9 mouse cellular contexts compared by ENCODE assay signal in genomic region chr16:5145570-5145969, GRCm38 (mm10). TPM values are rescaled to one million over a fixed set of nuclear protein-coding genes. Genes with fewer than 3 reads are reported as not detected.
DNase-seq lines count a peak whose midpoint lies in the region; ATAC-seq and TF ChIP-seq lines count a peak whose summit lies in the region.
"Had no signal": no experiment of that assay in that cellular context is flagged by ENCODE, and none has a peak within 500 bp of the region (broad histone marks: within the 10 kb centered on the region; RNA-seq: fewer than 3 reads in every experiment).

No protein-coding gene starts in this region.

- peak overlapping the region; percentile 81; the same call in 1 of the 2 replicates for H3K4me3 ChIP-seq in gastrocnemius, adult 2 months
- no peak overlapping the region; the same call in 1 of the 2 replicates for H3K4me3 ChIP-seq in forebrain, embryonic 15.5 days
- H3K4me3 ChIP-seq in megakaryocyte, embryonic 14.5 days (replicated peaks) = peak overlapping the region; percentile 83

- H3K27me3 ChIP-seq in forebrain, embryonic 15.5 days = 0 out of 2 replicates have a peak, but pooled peaks cover 9% of the 10 kb centered on the region
- H3K27me3 ChIP-seq in megakaryocyte, embryonic 14.5 days (replicated peaks) = peaks cover 82% of the 10 kb centered on the region

- 0% methylated on average over 7 of the region's 7 CpGs for WGBS in forebrain, embryonic 15.5 days

- 0 out of 2 replicates have a peak overlapping the region, but pooled peaks have one; percentile 22 for H3K9ac ChIP-seq in forebrain, embryonic 15.5 days (replicated peaks)

- peaks cover 16% of the 10 kb centered on the region for H3K4me1 ChIP-seq in forebrain, embryonic 15.5 days
- peaks cover 31% of the 10 kb centered on the region for H3K4me1 ChIP-seq in megakaryocyte, embryonic 14.5 days

- TF ChIP-seq CTCF in gastrocnemius, adult 2 months (IDR thresholded peaks at IDR 0.05) = peak; percentile 80

- ATAC-seq in forebrain, embryonic 15.5 days (replicated peaks) = peak; percentile 60

- peak overlapping the region; percentile 88; the same call in 1 of the 2 replicates for H3K27ac ChIP-seq in gastrocnemius, adult 2 months
- no peak overlapping the region for H3K27ac ChIP-seq in forebrain, embryonic 15.5 days (replicated peaks)

- intact Hi-C loops in gastrocnemius, adult 2 months (cut with DNase I) = loop anchor here (1.0 to 5.0 kb wide), 2 partner anchors 88 to 165 kb away; no protein-coding TSS in a partner anchor

- DNase-seq in gastrocnemius, adult 2 months = peak; percentile 57
- DNase-seq in gastrocnemius, postnatal 25 days = no peak
- DNase-seq in cerebellum, adult 11-12 months = peak; percentile 48
- DNase-seq in hindlimb bud, embryonic 11.5 days (ENCODE audit: extremely low spot score, low read depth, low spot score) = peak; percentile 95
- peak; percentile 69 to 83 for DNase-seq in left cerebral cortex, adult 18-20 months (ENCODE audit: low spot score in 2 of 2)
- DNase-seq in right cerebral cortex, postnatal 25 days = peak; percentile 57

- no peaks in the 10 kb centered on the region for H3K36me3 ChIP-seq in forebrain, embryonic 15.5 days
- no peaks in the 10 kb centered on the region for H3K36me3 ChIP-seq in megakaryocyte, embryonic 14.5 days (replicated peaks; ENCODE audit: low read length)

- H3K4me2 ChIP-seq in forebrain, embryonic 15.5 days (replicated peaks) = peak overlapping the region; percentile 72

- H3K9me3 ChIP-seq in forebrain, embryonic 15.5 days = no peaks in the 10 kb centered on the region
- 0 out of 2 replicates have a peak, but pooled peaks cover 3% of the 10 kb centered on the region for H3K9me3 ChIP-seq in megakaryocyte, embryonic 14.5 days

RNA-seq across cellular contexts. Expression of gene Sec14l5, which starts 1.3 kb away (rescaled TPM):
- 10 to 100 TPM in 1 of 2 experiments, 1 to 10 TPM in 1; 7.6 to 16.1 TPM for total RNA-seq in gastrocnemius, adult 2 months (2021)
- total RNA-seq in gastrocnemius, postnatal 25 days (2021) = 10 to 100 TPM; 11.4 to 12.9 TPM
- 0.06 and 0.11 TPM in 2 replicates for polyA plus RNA-seq in forebrain, embryonic 15.5 days (2015; fragmentation: Nextera tagmentation; extraction: Ambion mirVana)
- 1 to 10 TPM; 5.1 to 6.8 TPM for total RNA-seq in left cerebral cortex, adult 18-20 months (2021)
- 0.71 TPM in 1 of 2 replicates, not detected in the other for polyA plus RNA-seq in megakaryocyte, embryonic 14.5 days (2012; ENCODE audit: insufficient read depth, low replicate concordance)
- polyA plus RNA-seq: small intestine, adult 2 months had no signal

RNA-seq across cellular contexts. Expression of gene Ppl, which starts 13.3 kb away (rescaled TPM):
- total RNA-seq in gastrocnemius, adult 2 months (2021) = 1 to 10 TPM; 2.5 to 3.7 TPM
- 1 to 10 TPM in 1 of 2 experiments, under 1 TPM in 1; 0.77 to 2.2 TPM for total RNA-seq in gastrocnemius, postnatal 25 days (2021)
- 0.19 TPM in 2 replicates for polyA plus RNA-seq in forebrain, embryonic 15.5 days (2015; fragmentation: Nextera tagmentation; extraction: Ambion mirVana)
- total RNA-seq in left cerebral cortex, adult 18-20 months (2021) = 1 to 10 TPM; 2.1 to 2.6 TPM
- polyA plus RNA-seq in megakaryocyte, embryonic 14.5 days (2012; ENCODE audit: insufficient read depth, low replicate concordance) = not detected in 2 replicates

RNA-seq across cellular contexts. Expression of gene Nagpa, which starts 58.2 kb away (rescaled TPM):
- 1 to 10 TPM; 5.6 to 6.7 TPM for total RNA-seq in gastrocnemius, adult 2 months (2021)
- 1 to 10 TPM; 7.0 to 7.4 TPM for total RNA-seq in gastrocnemius, postnatal 25 days (2021)
- 11.6 and 12.8 TPM in 2 replicates for polyA plus RNA-seq in forebrain, embryonic 15.5 days (2015; fragmentation: Nextera tagmentation; extraction: Ambion mirVana)
- total RNA-seq in left cerebral cortex, adult 18-20 months (2021) = 10 to 100 TPM; 13.2 to 14.6 TPM
- 23.9 and 25.4 TPM in 2 replicates for polyA plus RNA-seq in megakaryocyte, embryonic 14.5 days (2012; ENCODE audit: insufficient read depth, low replicate concordance)
